Mouse (Mus musculus) WW6 (cell line): ENCODE data around the gene Fgf22.
"Not testable (repeated sequence)": the region's sequence is repeated elsewhere in the genome, so short reads cannot be mapped to it uniquely, and the experiment has no call there.

Source experiments
- DNase-seq: peaks from one replicate; pipeline ENCODE4 v3.0.0-alpha.2; 2013; ENCODE audit warnings: low read depth, low spot score

The Fgf22 gene

GRCm38 (mm10) chr10:79732500-79732899, 22.4 kb upstream of the Fgf22 start:
- DNase-seq = no peak

GRCm38 (mm10) chr10:79733847-79734246, 21.0 kb upstream of the Fgf22 start:
- no peak for DNase-seq

DNA sequence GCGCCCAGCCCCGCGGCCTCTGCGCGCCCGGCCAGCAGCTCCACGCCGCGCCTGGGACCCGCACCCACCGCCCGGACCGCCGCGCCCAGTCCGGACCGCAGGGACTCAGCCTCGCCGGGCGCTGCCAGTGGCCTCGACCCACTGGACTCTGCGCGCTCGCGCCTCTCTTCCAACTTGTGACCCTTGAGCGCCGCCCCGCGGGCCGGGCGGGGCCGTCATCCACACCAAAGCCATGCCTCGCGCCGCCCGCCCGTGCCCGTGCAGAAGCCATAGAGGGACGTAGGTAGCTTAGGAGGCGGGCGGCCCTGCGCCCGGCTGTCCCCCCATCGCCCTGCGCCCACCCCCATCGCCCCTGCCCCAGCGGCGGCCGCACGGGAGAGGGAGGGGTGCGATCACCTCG, 19.5 kb upstream of the Fgf22 start:
- DNase-seq = no peak

DNA sequence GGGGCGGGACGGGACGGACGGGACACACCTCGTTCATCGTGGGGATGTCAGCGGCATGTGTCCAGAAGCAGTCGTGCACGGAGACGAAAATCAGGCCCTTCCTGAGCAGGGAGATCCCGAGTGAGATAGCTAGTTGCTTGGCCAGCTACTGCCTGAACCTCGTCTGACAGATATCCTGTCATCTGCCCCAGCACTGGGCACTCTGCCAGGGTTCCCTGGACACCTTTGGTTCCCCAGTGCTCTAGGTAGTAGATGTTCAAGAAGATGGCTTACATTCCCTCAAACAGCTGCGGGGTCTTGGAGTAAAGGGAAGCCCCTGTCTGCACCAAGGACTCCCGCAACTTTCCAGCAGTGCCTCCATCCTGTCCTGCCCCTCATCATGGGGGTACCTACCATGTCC, 18.2 kb upstream of the Fgf22 start:
- no peak for DNase-seq

GRCm38 (mm10) chr10:79738259-79738658, 16.6 kb upstream of the Fgf22 start:
- no peak for DNase-seq

DNA sequence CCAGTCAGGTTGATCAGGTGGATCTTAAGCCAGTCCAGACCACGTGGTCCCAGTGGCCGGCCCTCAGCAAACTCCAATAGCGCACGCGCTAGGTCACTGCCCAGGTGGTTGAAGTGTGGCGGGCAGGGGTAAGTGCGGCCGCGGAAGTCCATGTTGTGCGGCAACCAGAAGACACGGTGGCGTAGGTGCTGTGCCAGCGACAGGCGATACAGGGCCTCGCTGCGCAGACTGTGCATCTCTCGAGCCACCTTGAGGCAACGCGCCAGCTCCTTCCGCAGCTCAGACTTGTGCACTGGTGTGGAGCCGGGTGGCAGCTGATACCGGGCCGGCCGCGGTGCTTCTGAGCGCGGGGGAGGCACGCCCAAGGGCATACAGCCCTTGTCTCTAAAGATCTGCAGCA, 15.6 kb upstream of the Fgf22 start:
- no peak for DNase-seq

DNA sequence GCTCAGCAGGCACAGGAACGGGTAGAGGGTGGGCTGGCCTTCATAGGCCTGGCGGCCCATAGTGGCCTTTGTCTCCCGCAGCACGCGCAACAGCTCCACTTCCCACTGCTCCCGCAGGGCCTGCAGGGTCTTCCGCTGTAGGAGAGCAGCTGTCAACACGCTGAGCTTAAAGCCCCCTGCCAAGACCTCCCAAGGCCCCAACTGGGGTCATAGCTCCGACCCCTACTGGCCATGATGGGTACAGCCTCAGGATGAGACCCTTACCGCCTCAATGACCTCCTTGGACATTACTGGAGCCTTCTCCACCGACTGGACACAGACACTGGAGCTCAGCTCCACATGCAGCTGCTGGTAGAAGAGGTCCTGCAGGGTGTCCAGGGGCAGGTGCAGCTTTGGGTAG, 14.0 kb upstream of the Fgf22 start:
- no peak for DNase-seq

DNA sequence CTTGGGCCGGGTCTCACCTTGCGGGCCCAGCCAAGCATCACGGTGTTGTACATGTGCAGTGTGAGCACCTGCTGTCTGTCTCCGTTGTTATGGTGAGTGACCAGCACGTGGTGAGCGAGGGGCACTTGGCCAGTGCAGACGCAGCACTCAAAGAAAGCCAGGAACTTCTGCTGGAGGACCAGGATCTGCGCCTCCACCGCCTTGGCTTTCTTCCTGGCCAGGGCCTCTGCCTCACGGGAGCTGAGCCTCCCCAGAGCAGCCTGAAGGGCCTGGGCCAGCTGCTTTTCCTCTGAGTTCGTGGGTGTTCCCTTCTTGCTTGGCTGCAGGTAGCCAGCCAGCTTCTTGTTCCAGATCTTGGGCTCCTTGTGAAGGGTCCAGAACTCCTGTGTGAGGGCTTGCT, 11.7 kb upstream of the Fgf22 start:
- DNase-seq = no peak

DNA sequence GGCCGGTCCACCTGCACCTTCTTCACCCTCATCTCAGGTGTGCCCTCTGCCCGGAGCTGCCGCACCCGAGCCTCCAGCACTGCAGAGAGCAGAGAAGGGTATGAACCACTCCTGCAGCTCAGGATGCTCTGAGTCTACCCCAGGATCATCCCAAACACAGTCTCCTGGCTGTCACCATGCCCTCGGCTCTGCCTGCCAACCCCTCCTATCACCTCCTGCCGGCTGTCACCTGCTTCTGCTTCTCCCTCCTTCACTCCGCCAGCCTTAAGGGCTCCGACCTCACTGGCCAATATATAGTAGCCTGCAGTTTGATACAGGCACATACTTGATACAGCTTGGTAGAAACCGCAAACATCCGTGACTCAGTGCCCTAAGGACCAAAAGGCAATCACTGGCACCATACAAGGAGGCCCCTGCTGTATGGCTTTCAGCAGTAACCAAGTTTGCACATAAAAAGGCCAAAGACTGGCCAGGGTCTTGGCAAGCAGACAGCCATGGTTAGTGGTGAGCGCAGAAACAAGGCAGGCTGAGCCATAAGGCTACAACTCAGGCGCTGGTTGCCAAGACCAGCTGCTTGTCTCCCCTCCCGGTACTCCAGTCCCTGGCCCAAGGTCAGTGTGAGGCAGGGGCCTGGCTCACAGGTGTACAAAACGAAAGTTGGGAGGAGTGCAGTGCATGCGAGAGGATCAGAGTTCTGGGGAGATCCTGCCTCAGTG, 11.1 kb upstream of the Fgf22 start:
- no peak for DNase-seq

DNA sequence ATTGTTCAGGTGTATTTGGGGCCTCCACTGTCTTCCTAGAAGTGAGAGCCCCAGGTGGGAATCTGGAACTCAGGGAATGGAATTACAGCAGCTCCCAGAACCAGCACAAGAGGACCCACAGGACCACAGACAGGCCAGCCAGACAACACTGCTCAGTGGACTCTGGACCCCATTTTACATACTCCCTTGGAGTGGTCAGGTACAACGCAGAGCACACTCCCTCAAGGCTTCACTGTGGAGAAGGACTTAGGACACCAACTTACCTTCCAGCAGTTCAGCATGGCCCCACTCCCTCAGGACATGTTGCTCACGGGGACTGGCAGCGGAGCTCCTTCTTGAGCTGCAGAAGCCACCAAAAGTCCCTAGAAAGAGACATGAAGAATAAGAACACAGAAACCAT, 9.5 kb upstream of the Fgf22 start:
- DNase-seq = no peak

DNA sequence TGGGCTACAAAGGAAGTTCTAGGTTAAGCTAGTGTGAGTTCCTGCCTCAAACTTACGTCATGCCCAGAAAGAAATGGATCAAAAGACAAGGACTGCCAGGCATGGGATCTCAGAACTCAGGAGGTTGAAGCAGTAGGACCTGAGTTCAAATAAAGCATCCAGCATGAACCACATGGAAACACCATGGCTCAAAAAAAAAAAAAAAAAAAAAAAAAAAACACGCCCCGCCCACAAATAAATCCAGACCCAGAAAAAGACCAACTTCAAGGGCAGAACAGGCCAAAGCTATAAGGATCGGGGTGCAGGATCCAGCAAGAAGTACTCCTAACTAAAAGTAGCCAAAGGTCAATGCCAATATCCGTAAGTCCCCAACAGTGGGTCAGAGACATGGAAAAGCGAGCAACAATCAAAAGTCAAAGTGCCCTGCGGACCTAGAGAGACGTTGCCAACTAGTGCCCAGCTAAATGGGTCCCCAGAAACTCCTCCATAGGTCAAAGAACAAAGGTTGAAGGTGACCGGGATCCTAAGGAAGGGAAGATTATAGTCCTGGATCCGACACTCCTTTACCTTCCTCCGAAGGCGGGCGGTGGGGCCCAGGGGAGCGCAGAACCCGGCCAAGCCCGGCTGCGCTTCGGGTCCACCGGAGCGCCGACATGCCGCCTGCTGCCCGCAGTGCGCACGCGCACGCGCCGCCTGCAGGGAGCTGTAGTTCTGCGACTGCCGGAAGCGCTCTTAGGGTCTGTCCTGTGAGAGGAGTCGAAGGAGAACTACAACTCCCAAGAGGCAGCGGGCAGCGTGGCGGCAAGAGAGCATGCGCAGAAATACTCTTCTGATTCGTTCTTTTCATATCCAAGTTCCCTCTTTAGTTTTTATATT, 8.7 kb upstream of the Fgf22 start, which contains the start of gene Polrmt:
Gene Polrmt (minus strand): TSS at position 684 of the 876 bp plus-strand sequence.
- DNase-seq = peak; percentile 88

DNA sequence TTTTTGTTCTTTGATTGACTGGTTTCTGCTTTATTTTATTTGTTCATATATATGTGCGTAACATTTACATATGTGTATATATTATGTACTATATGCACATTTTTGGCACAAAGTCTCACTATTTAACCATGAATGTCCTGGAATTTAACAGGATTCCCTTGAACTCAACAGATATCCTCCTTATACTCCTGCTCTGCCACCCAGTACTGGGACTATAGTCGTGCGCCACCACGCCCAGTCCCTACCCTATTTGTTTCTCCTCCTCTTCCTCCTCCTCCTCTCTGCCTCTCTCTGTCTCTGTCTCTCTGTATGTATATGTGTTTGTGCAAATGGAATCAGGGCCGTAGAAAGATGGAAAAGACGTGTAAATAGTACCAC, 8.1 kb upstream of the Fgf22 start:
- DNase-seq = no peak

- DNase-seq = no peak
Observed at GRCm38 (mm10) chr10:79748496-79748895, 6.4 kb upstream of the Fgf22 start.

GRCm38 (mm10) chr10:79755854-79756253, 978 bp downstream of the Fgf22 start:
- no peak for DNase-seq

DNA sequence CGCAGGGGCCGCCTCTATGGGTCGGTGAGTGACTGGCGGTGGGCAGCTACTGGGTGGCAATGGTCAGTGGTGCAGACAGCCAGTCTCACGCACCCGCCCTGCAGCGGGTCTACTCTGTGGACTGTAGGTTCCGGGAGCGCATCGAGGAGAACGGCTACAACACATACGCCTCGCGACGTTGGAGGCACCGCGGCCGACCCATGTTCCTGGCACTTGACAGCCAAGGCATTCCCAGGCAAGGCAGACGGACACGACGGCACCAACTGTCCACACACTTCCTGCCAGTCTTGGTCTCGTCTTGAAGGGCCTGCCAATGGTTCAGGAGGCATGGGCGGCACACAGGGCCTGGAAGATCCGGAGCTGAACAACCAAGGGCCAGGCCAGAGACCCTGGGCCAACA, 1.8 kb downstream of the Fgf22 start:
- no peak for DNase-seq

- not testable (repeated sequence) for DNase-seq
Observed at GRCm38 (mm10) chr10:79759675-79760074, 4.8 kb downstream of the Fgf22 start.

GRCm38 (mm10) chr10:79760603-79761143, 5.8 kb downstream of the Fgf22 start:
- DNase-seq = no peak

DNA sequence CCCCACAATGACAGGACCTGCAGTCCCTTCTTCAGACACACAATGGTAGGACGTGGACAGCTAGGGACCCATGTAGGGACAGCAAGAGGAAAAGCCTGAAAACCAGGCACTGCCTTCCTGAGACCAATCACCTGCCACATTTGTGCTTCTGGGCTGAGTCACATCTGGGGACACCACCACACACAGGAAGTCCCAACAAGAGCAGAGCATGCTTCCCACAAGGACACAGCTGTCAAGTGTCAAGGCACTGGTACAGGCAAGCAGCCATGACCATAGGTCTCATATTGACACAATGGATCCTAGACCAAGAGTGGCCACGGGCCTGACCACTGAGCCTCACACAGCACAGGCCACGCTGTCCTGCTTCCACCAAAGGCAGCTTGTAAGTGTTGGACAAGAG, 8.0 kb downstream of the Fgf22 start:
- no peak for DNase-seq

DNA sequence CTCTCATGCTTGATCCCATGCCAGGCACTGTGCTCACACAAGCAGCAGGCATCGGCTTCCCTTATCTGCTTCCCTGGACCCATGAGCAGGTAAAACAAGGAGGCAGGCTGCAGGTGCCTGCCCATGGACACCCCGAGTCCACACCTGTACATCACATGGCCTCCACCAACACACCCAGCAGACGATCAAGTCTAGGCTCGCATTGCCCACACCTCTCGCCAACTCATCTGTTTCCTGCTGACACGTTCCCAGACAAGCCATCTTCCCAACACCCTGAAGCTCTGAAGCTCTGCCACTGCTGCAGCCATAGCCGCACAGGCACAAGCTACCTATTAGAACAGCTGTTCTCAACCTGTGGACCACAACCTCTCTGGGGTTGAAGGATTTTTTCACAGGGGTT, 9.4 kb downstream of the Fgf22 start:
- no peak for DNase-seq

DNA sequence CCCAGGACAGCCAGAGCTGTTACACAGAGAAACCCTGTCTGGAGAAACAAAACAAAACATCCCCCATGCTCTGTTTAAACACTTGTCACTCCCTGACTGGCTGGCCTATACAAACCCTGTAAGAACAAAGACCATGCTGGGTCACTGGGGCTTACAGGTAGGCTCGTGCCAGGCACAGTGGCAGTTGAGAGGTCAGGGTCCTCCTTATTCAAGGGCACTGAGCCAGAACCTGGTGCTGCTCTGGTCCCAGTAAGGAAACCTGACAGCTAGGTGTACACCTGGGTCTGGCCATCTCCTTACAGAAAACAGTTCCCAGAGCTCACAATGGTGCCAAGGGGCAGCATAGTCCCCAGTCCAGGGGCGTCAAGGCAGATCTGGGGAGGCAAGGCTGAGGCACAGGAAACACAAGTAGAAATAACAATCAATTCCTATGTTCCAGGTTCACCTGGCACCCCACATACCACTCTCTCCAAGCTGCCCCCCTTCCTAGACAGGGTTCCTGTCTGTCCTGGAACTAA, 10.4 kb downstream of the Fgf22 start:
- no peak for DNase-seq

- DNase-seq = no peak
Observed at GRCm38 (mm10) chr10:79766001-79766507, 11.2 kb downstream of the Fgf22 start.
